Mouse (Mus musculus): ENCODE data around the gene Ces2f. TPM values are rescaled to one million over a fixed set of nuclear protein-coding genes. Genes with fewer than 3 reads are reported as not detected.
"Not testable (repeated sequence)": the region's sequence is repeated elsewhere in the genome, so short reads cannot be mapped to it uniquely, and the experiment has no call there.

Ces2f gene
- not detected in 2 replicates for polyA plus RNA-seq (2012; rRNA removed)

DNA sequence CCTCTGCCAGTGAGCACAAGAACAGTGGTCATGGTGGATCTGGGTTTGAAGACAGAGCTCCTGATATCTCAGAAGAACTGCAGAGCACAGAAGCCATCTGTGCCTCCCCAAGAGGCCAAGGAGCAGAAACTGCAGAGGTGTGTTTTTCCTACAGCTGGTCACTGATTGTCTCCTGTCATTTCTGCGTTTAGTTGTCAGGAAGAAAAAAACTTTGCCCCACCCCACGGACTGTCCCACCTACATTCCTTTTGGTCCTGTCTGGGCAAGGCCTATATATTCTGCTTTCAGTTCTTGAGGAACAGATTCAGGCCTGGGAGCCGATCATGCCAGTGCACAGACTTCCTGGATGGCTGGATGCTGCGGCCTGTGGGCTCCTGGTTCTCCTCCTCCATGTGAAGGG is at the start of gene Ces2f:
Gene Ces2f (plus strand): TSS at position 301 of the 400 bp plus-strand sequence.
- H3K4me1 ChIP-seq (ENCODE audit: control insufficient read depth, insufficient read depth, low read length), result no peaks in the 10 kb centered on the region
- H3K4me3 ChIP-seq (replicated peaks; ENCODE audit: insufficient read depth, low read depth, low read length), result no peak within 1 kb of the TSS
- no peak for TF ChIP-seq CTCF (IDR thresholded peaks at IDR 0.05; ENCODE audit: borderline replicate concordance, insufficient read depth, low read depth, low read length)
- no peaks in the 10 kb centered on the region for H3K27me3 ChIP-seq (ENCODE audit: control insufficient read depth, insufficient read depth, low read length)
- 85% methylated on average over 4 of the region's 4 CpGs for WGBS
- no peak within 1 kb of the TSS for H3K27ac ChIP-seq (ENCODE audit: insufficient read depth, low read length)
- DNase-seq, result no peak

DNA sequence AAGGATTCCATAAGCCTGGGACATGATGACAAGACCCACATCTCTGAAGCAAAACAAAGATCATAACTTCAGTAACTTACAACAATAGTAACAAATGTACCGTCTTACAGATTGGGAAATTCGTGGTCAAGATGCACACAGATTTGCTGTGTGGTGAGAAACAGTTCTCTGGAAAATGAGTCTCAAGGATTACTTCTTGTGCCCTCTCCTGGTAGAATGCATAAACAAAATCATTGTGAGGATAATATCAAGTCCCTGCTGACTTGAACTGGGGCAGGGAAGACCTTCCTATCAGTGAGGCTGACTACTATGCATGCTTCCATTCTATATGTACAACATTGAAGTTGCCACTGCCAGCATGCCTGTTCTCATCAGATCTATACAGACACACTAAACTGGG is 45.4 kb upstream of the Ces2f start:
- no peaks in the 10 kb centered on the region for H3K4me1 ChIP-seq (ENCODE audit: control insufficient read depth, insufficient read depth, low read length)
- H3K27me3 ChIP-seq (ENCODE audit: control insufficient read depth, insufficient read depth, low read length), result no peaks in the 10 kb centered on the region; the same call in 1 of the 2 replicates
- TF ChIP-seq POLR2A (IDR thresholded peaks at IDR 0.05; ENCODE audit: borderline replicate concordance, insufficient read depth, low read length) (no peak), CTCF (IDR thresholded peaks at IDR 0.05; ENCODE audit: borderline replicate concordance, insufficient read depth, low read depth, low read length) (no peak)
- H3K4me3 ChIP-seq (replicated peaks; ENCODE audit: insufficient read depth, low read depth, low read length), result no peak overlapping the region
- DNase-seq, result no peak
- 75% methylated on average over 2 of the region's 2 CpGs for WGBS
- no peak overlapping the region for H3K27ac ChIP-seq (ENCODE audit: insufficient read depth, low read length)

DNA sequence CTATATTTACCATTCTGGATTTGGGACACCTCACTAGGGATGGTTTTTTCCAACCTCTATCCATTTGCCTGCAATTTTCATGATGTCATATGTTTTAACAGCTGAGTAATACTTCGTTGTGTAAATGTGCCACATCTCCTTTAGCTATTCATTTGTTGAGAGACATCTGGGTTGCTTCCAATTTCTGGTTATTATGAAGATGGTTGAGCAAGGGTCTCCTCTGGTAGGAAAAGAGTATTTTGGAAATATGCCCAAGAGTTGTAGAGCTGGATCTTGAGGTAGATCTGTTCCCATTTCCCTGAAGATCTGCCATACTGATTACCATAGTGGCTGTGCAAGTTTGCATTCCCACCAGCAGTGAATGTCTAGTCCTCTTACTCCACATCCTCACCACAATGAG is 40.0 kb upstream of the Ces2f start:
- no peaks in the 10 kb centered on the region; the same call in 1 of the 2 replicates for H3K27me3 ChIP-seq (ENCODE audit: control insufficient read depth, insufficient read depth, low read length)
- no peak for TF ChIP-seq POLR2A (IDR thresholded peaks at IDR 0.05; ENCODE audit: borderline replicate concordance, insufficient read depth, low read length)
- no peak for TF ChIP-seq CTCF (IDR thresholded peaks at IDR 0.05; ENCODE audit: borderline replicate concordance, insufficient read depth, low read depth, low read length)
- H3K4me1 ChIP-seq (ENCODE audit: control insufficient read depth, insufficient read depth, low read length), result peaks cover 4% of the 10 kb centered on the region; the same call in 1 of the 2 replicates
- no peak for DNase-seq
- WGBS, result 58% methylated on average over 1 of the region's 1 CpGs
- H3K4me3 ChIP-seq (replicated peaks; ENCODE audit: insufficient read depth, low read depth, low read length), result no peak overlapping the region
- H3K27ac ChIP-seq (ENCODE audit: insufficient read depth, low read length), result no peak overlapping the region

DNA sequence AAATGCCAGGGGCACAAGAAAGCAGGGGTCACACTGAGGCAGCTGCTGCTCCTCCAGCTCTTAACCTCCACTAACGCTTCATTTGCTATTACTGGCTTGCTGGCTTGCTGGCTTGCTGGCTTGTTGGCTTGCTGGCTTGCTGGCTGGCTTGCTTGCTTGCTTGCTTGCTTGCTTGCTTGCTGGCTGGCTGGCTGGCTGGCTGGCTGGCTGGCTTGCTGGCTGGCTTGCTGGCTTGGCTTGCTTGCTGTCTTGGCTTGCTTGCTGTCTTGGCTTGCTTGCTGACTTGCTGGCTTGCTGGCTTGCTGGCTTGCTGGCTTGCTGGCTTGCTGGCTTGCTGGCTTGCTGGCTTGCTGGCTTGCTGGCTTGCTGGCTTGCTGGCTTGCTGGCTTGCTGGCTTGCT is 38.1 kb upstream of the Ces2f start:
- H3K4me3 ChIP-seq (replicated peaks; ENCODE audit: insufficient read depth, low read depth, low read length); H3K4me1 ChIP-seq (ENCODE audit: control insufficient read depth, insufficient read depth, low read length); H3K27me3 ChIP-seq (ENCODE audit: control insufficient read depth, insufficient read depth, low read length); H3K27ac ChIP-seq (ENCODE audit: insufficient read depth, low read length): not testable (repeated sequence)
- DNase-seq, result peak; percentile 80 to 90
- WGBS, result 8% methylated on average over 1 of the region's 1 CpGs

DNA sequence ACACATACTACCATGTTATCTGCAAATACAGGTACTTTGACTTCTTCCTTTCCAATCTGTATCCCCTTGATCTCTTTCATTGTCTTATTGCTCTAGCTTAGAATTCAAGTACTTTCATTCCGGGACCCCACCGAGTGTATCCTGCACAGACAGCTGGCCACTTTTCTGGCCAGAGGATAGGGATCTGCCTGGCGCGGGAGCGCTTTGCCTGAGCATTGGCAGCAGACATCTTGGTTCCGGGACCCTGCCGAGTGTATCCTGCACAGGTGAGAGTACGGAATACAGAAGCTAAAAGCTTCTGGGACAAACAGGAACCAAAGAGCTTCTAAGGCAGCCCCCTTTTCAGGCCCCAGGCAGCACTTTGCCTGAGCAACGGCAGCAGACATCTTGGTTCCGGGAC is 37.5 kb upstream of the Ces2f start:
- H3K4me1 ChIP-seq (ENCODE audit: control insufficient read depth, insufficient read depth, low read length); H3K27ac ChIP-seq (ENCODE audit: insufficient read depth, low read length); H3K27me3 ChIP-seq (ENCODE audit: control insufficient read depth, insufficient read depth, low read length); H3K4me3 ChIP-seq (replicated peaks; ENCODE audit: insufficient read depth, low read depth, low read length): not testable (repeated sequence)
- peak; percentile 9 to 13 for DNase-seq
- WGBS, result 14% methylated on average over 10 of the region's 10 CpGs

DNA sequence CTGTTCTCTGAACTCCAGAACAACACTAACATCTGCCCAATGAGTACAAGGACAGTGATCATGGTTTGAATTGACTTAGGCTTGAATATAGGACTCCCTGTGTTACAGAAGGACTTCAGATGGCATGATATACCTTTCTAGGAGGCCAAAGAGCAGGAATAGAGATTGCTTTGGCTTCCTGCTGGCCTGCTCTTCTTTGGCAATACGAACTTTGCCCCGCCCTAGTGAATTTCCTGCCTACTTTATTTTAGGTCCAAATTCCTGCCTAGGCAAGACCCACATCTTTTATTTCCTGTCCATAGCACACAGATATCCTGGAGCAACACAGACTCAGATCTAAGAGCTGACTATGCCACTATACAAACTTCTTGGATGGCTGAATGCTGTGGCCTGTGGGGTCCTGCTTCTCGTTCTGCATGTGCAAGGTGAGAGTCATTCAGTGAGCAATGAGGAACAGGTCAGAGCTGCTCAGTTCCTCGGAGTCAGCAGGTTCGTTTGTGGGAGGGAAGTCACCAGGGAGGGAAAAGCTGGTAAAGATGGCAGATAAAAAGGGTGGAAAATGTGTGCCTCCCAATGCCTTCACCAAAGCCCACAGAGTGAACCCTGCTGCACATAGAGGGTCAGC is 21.1 kb upstream of the Ces2f start, which contains the start of gene Ces2e:
Gene Ces2e (plus strand): TSS at position 289 of the 625 bp plus-strand sequence.
- WGBS, result 82% methylated on average over 5 of the region's 5 CpGs
- no peak within 1 kb of the TSS for H3K27ac ChIP-seq (ENCODE audit: insufficient read depth, low read length)
- no peaks in the 10 kb centered on the region for H3K27me3 ChIP-seq (ENCODE audit: control insufficient read depth, insufficient read depth, low read length)
- DNase-seq, result no peak
- TF ChIP-seq CTCF (IDR thresholded peaks at IDR 0.05; ENCODE audit: borderline replicate concordance, insufficient read depth, low read depth, low read length) (no peak), POLR2A (IDR thresholded peaks at IDR 0.05; ENCODE audit: borderline replicate concordance, insufficient read depth, low read length) (no peak)
- no peaks in the 10 kb centered on the region for H3K4me1 ChIP-seq (ENCODE audit: control insufficient read depth, insufficient read depth, low read length)
- H3K4me3 ChIP-seq (replicated peaks; ENCODE audit: insufficient read depth, low read depth, low read length), result no peak within 1 kb of the TSS

DNA sequence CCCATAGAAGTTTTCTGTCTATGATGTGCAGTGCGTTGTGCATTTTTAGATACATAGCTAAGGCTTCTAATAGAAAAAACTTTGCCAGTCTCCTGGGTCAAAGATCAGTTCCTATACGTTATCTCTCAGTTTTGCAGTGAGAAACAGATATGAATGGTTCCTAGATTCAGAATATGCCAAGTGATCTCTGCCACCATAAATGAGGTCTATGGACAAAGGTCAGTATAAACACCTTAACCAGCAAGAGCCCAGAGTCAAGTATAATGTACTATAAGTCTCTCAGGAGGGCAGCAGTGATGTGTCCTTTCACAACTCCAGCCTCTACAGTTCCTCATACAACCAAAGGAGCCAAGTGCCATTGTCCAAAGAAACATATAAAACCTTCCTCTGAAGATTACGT is 19.9 kb upstream of the Ces2f start:
- Histone ChIP-seq H3K27ac (ENCODE audit: insufficient read depth, low read length) (no peak overlapping the region), H3K4me3 (replicated peaks; ENCODE audit: insufficient read depth, low read depth, low read length) (no peak overlapping the region), H3K4me1 (ENCODE audit: control insufficient read depth, insufficient read depth, low read length) (no peaks in the 10 kb centered on the region), H3K27me3 (ENCODE audit: control insufficient read depth, insufficient read depth, low read length) (no peaks in the 10 kb centered on the region; the same call in 1 of the 2 replicates)
- TF ChIP-seq POLR2A (IDR thresholded peaks at IDR 0.05; ENCODE audit: borderline replicate concordance, insufficient read depth, low read length), result no peak
- no peak for TF ChIP-seq CTCF (IDR thresholded peaks at IDR 0.05; ENCODE audit: borderline replicate concordance, insufficient read depth, low read depth, low read length)
- 90% methylated on average over 3 of the region's 3 CpGs for WGBS
- DNase-seq, result no peak

DNA sequence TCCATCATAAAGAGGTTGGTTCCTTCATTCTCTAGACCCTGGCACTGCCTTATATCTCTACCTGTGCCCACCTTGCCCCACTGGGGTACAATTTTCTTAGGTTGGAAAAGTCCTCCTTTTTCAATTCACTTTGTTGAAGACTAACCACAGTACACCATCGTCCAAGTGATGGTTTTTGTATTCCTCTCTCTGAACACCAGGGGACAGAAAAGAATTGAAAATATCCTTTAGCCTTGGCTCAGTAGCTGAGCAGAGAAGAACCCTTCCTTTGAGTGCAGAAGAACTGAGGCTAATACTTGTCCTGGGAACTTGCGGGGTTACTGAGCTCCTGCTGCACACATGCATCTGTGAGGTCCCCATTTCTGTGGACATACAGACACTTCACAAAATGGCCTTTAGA is 2.5 kb upstream of the Ces2f start:
- Histone ChIP-seq H3K27me3 (ENCODE audit: control insufficient read depth, insufficient read depth, low read length) (no peaks in the 10 kb centered on the region), H3K4me1 (ENCODE audit: control insufficient read depth, insufficient read depth, low read length) (no peaks in the 10 kb centered on the region), H3K4me3 (replicated peaks; ENCODE audit: insufficient read depth, low read depth, low read length) (no peak overlapping the region), H3K27ac (ENCODE audit: insufficient read depth, low read length) (no peak overlapping the region)
- TF ChIP-seq CTCF (IDR thresholded peaks at IDR 0.05; ENCODE audit: borderline replicate concordance, insufficient read depth, low read depth, low read length) (no peak), POLR2A (IDR thresholded peaks at IDR 0.05; ENCODE audit: borderline replicate concordance, insufficient read depth, low read length) (no peak)
- DNase-seq, result no peak
- 71% methylated on average over 2 of the region's 2 CpGs for WGBS

Data from cerebellum, adult 2 months (tissue).